Mouse (Mus musculus): Measurements from ENCODE around the gene Vcam1. TPM values are rescaled to one million over a fixed set of nuclear protein-coding genes. Genes with fewer than 3 reads are reported as not detected.

Gene Vcam1
- total and polyA plus RNA-seq, 3 experiments = 1.8 to 2.2 TPM; not detected in 1

- H3K4me1 ChIP-seq (ENCODE audit: control insufficient read depth in 1 of 2, insufficient read depth in 2 of 2) = peaks cover 0 to 23% of the 10 kb centered on the region in 2 experiments; a peak in 2 of 4 replicates
- in situ Hi-C loops (cut with MboI; ENCODE audit: low pct_ligation_motif_present, low pct_unique_long_range_greater_than_20kb, low sequenced_read_pairs) = no loop called here
Measured at GRCm38 (mm10) chr3:116123827-116124226, 5.7 kb downstream of the Vcam1 start.

GRCm38 (mm10) chr3:116122696-116123095 lies 6.8 kb downstream of the Vcam1 start:
- dilution Hi-C loops (cut with MboI; ENCODE audit: extremely low pct_ligation_motif_present, extremely low pct_unique_long_range_greater_than_20kb, low sequenced_read_pairs) (no loop called here), in situ Hi-C loops (cut with MboI; ENCODE audit: low pct_ligation_motif_present, low pct_unique_long_range_greater_than_20kb, low sequenced_read_pairs) (no loop called here)
- no peak overlapping the region for H3K27ac ChIP-seq (ENCODE audit: insufficient read depth, low read depth)
- H3K4me3 ChIP-seq (replicated peaks in 1 of 3; ENCODE audit: low read depth in 2 of 3, low read length in 2 of 3, poor library complexity in 1 of 3) = no peak overlapping the region
- H3K36me3 ChIP-seq (replicated peaks in 1 of 2; ENCODE audit: control insufficient read depth in 1 of 2, insufficient read depth in 1 of 2, low read length in 1 of 2) = no peaks in the 10 kb centered on the region
- H3K79me2 ChIP-seq (replicated peaks; ENCODE audit: control insufficient read depth, extremely low read depth, insufficient read depth, poor library complexity, severe bottlenecking) = no peaks in the 10 kb centered on the region
- TF ChIP-seq PAX5 (IDR thresholded peaks at IDR 0.05; ENCODE audit: low read length) = no peak
- no peak for TF ChIP-seq MAFK (IDR thresholded peaks at IDR 0.05; ENCODE audit: insufficient replicate concordance, low read length)
- TF ChIP-seq JUND (conservative IDR thresholded peaks at IDR 0.05; ENCODE audit: low read depth, low read length) = no peak
- TF ChIP-seq CTCF (conservative IDR thresholded peaks at IDR 0.05 in 1 of 2, IDR thresholded peaks at IDR 0.05 in 1 of 2; ENCODE audit: low read depth in 2 of 2, low read length in 2 of 2) = no peak
- no peak for TF ChIP-seq UBTF (IDR thresholded peaks at IDR 0.05; ENCODE audit: low read depth, low read length)
- TF ChIP-seq MYC (IDR thresholded peaks at IDR 0.05; ENCODE audit: low read depth, low read length) = no peak
- TF ChIP-seq CHD2 (IDR thresholded peaks at IDR 0.05; ENCODE audit: low read length) = no peak
- no peak for TF ChIP-seq HCFC1 (IDR thresholded peaks at IDR 0.05; ENCODE audit: low read depth, low read length)
- TF ChIP-seq MEF2A (IDR thresholded peaks at IDR 0.05; ENCODE audit: borderline replicate concordance, low read depth, low read length) = no peak
- no peak for TF ChIP-seq SMC3 (IDR thresholded peaks at IDR 0.05; ENCODE audit: low read depth, low read length)
- no peak for TF ChIP-seq TBP (conservative IDR thresholded peaks at IDR 0.05; ENCODE audit: low read depth, low read length)
- H3K27me3 ChIP-seq (replicated peaks) = no peaks in the 10 kb centered on the region
- no peaks in the 10 kb centered on the region for H3K9me3 ChIP-seq (replicated peaks; ENCODE audit: low read length)
- peaks cover 0 to 13% of the 10 kb centered on the region in 2 experiments; a peak in 2 of 4 replicates for H3K4me1 ChIP-seq (ENCODE audit: control insufficient read depth in 1 of 2, insufficient read depth in 2 of 2)
- DNase-seq (ENCODE audit: extremely low read depth) = no peak
- no peak overlapping the region for H3K9ac ChIP-seq (ENCODE audit: insufficient read depth, low read depth)
- H3K4me2 ChIP-seq (ENCODE audit: insufficient read depth, low read depth, poor library complexity, severe bottlenecking) = no peak overlapping the region

More at GRCm38 (mm10) chr3:116123827-116124226, 5.7 kb downstream of the Vcam1 start:
- Histone ChIP-seq H3K9me3 (replicated peaks; ENCODE audit: low read length) (no peaks in the 10 kb centered on the region), H3K4me2 (ENCODE audit: insufficient read depth, low read depth, poor library complexity, severe bottlenecking) (no peak overlapping the region), H3K36me3 (replicated peaks in 1 of 2; ENCODE audit: control insufficient read depth in 1 of 2, insufficient read depth in 1 of 2, low read length in 1 of 2) (no peaks in the 10 kb centered on the region), H3K27me3 (replicated peaks) (no peaks in the 10 kb centered on the region), H3K4me3 (replicated peaks in 1 of 3; ENCODE audit: low read depth in 2 of 3, low read length in 2 of 3, poor library complexity in 1 of 3) (no peak overlapping the region), H3K79me2 (replicated peaks; ENCODE audit: control insufficient read depth, extremely low read depth, insufficient read depth, poor library complexity, severe bottlenecking) (no peaks in the 10 kb centered on the region), H3K27ac (ENCODE audit: insufficient read depth, low read depth) (no peak overlapping the region), H3K9ac (ENCODE audit: insufficient read depth, low read depth) (no peak overlapping the region)
- dilution Hi-C loops (cut with MboI; ENCODE audit: extremely low pct_ligation_motif_present, extremely low pct_unique_long_range_greater_than_20kb, low sequenced_read_pairs) = no loop called here
- no peak for DNase-seq (ENCODE audit: extremely low read depth)
- TF ChIP-seq MAZ (IDR thresholded peaks at IDR 0.05; ENCODE audit: low read depth, low read length) = no peak

GRCm38 (mm10) chr3:116121026-116121425 lies 8.5 kb downstream of the Vcam1 start:
- no peaks in the 10 kb centered on the region for H3K27me3 ChIP-seq (replicated peaks)
- no peak for DNase-seq (ENCODE audit: extremely low read depth)
- no peaks in the 10 kb centered on the region for H3K36me3 ChIP-seq (replicated peaks in 1 of 2; ENCODE audit: control insufficient read depth in 1 of 2, insufficient read depth in 1 of 2, low read length in 1 of 2)
- H3K4me3 ChIP-seq (replicated peaks in 1 of 3; ENCODE audit: low read depth in 2 of 3, low read length in 2 of 3, poor library complexity in 1 of 3) = no peak overlapping the region
- dilution Hi-C loops (cut with MboI; ENCODE audit: extremely low pct_ligation_motif_present, extremely low pct_unique_long_range_greater_than_20kb, low sequenced_read_pairs) (no loop called here), in situ Hi-C loops (cut with MboI; ENCODE audit: low pct_ligation_motif_present, low pct_unique_long_range_greater_than_20kb, low sequenced_read_pairs) (no loop called here)
- no peak overlapping the region for H3K9ac ChIP-seq (ENCODE audit: insufficient read depth, low read depth)
- no peaks in the 10 kb centered on the region for H3K9me3 ChIP-seq (replicated peaks; ENCODE audit: low read length)
- H3K79me2 ChIP-seq (replicated peaks; ENCODE audit: control insufficient read depth, extremely low read depth, insufficient read depth, poor library complexity, severe bottlenecking) = no peaks in the 10 kb centered on the region
- H3K4me1 ChIP-seq (ENCODE audit: control insufficient read depth in 1 of 2, insufficient read depth in 2 of 2) = peaks cover 0 to 3% of the 10 kb centered on the region in 2 experiments; a peak in 1 of 4 replicates
- H3K4me2 ChIP-seq (ENCODE audit: insufficient read depth, low read depth, poor library complexity, severe bottlenecking) = no peak overlapping the region
- no peak for TF ChIP-seq ZC3H11A (IDR thresholded peaks at IDR 0.05; ENCODE audit: low read depth, low read length)
- no peak for TF ChIP-seq POLR2AphosphoS2 (IDR thresholded peaks at IDR 0.05; ENCODE audit: low read depth, low read length)
- TF ChIP-seq PAX5 (IDR thresholded peaks at IDR 0.05; ENCODE audit: low read length) = no peak
- H3K27ac ChIP-seq (ENCODE audit: insufficient read depth, low read depth) = no peak overlapping the region
